Mouse (Mus musculus) kidney, embryonic 15.5 days (tissue): Measurements from ENCODE around the gene Galnt14. TPM values are rescaled to one million over a fixed set of nuclear protein-coding genes. Genes with fewer than 3 reads are reported as not detected.

Experiments
- ATAC-seq: fragments of 200-750 bp; cut with Nextera tagmentation; replicated peaks from 2 replicates; pipeline ENCODE4 v1.8.0; 2017; ENCODE audit warnings: moderate TSS enrichment; ENCODE audit not compliant: low FRiP score
- H3K27ac ChIP-seq: fragments of 300-500 bp; sonication (generic); 2 replicates; pipeline ENCODE4 v1.5.1; 2015; ENCODE audit warnings: mild to moderate bottlenecking, inconsistent platforms
- H3K27me3 ChIP-seq: fragments of 300-500 bp; sonication (generic); 2 replicates; pipeline ENCODE4 v1.6.1; 2015; ENCODE audit warnings: inconsistent platforms
- H3K36me3 ChIP-seq: fragments of 300-500 bp; sonication (generic); 2 replicates; pipeline ENCODE4 v1.6.1; 2015; ENCODE audit warnings: inconsistent platforms
- H3K4me1 ChIP-seq: fragments of 300-500 bp; sonication (generic); 2 replicates; pipeline ENCODE4 v1.6.1; 2015; ENCODE audit warnings: inconsistent platforms
- H3K4me2 ChIP-seq: fragments of 300-500 bp; sonication (generic); 2 replicates; pipeline ENCODE4 v1.6.1; 2015; ENCODE audit warnings: moderate library complexity, mild to moderate bottlenecking, inconsistent platforms
- H3K4me3 ChIP-seq: fragments of 300-500 bp; sonication (generic); replicated peaks from 2 replicates; pipeline ENCODE4 v1.5.1; 2015; ENCODE audit warnings: mild to moderate bottlenecking, inconsistent platforms
- H3K9ac ChIP-seq: fragments of 300-500 bp; sonication (generic); 2 replicates; pipeline ENCODE4 v1.6.1; 2015; ENCODE audit warnings: mild to moderate bottlenecking, inconsistent platforms
- H3K9me3 ChIP-seq: fragments of 300-500 bp; sonication (generic); replicated peaks from 2 replicates; pipeline ENCODE4 v1.6.1; 2016; ENCODE audit warnings: inconsistent platforms
- WGBS: fragments of 180-500 bp; shearing (Covaris S2); methylation state at CpG from one replicate; pipeline ENCODE4 v1.1.7; 2015; ENCODE audit warnings: mixed read lengths; 5-methylcytosine and 5-hydroxymethylcytosine counted together
- polyA plus RNA-seq: library from polyadenylated mRNA; unstranded; fragments of >200 nt; fragmentation: Nextera tagmentation; extraction: Ambion mirVana; gene quantifications from 2 replicates; pipeline ENCODE4 v1.2.1, GENCODE M21; 2015

Galnt14 gene
- polyA plus RNA-seq, 1 experiment from 2014 or later = 13.0 TPM

DNA sequence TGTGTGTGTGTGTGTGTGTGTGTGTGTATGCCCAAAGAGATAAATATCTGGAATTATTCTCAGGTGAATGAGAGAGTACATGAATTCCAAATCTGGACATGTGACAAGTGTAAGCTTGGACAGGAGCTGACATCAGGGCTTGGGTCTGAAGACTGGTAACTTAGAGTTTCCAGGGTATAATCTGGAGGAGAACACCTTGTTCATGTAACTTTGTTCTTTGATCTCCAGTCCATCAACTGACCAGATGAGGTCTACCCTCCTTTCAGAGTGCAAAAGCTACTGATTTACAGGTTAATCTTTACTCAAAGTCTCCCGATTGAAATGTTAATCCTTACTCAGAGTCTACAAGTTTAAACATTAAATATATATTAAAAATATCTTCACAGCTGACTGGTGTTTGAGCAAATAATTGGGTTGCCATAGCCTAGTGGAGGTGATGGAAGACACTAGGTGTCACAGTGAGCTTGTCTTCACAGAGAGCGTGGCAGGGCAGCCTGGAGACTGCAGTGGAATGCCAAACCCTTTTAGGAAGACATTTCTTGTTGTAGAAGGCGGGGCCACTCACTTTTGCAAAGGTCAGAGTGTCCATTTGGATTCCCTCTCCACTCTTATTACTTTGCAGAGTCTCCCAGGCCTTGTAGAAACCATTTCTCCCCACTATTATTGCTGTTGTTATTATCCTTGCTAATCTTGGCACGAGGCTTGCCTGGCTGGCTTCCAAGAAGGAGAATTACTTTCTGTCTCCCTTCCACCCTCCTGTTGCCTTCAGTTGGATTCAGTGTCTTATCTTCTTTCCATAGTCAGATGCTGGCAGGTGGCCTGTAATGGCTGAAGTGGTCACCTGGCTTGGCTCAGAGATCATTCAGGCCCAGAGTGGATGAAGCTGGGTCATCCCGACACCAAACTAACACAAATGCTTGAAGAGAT, 107.4 kb downstream of the Galnt14 start:
- 64% methylated on average over 5 of the region's 5 CpGs for WGBS
- Histone ChIP-seq H3K4me3 (no peak overlapping the region), H3K4me1 (peaks cover 3% of the 10 kb centered on the region; the same call in 1 of the 2 replicates)

GRCm38 (mm10) chr17:73599923-73600322, 110.3 kb downstream of the Galnt14 start:
- Histone ChIP-seq H3K9ac (no peak overlapping the region), H3K9me3 (no peaks in the 10 kb centered on the region), H3K4me3 (no peak overlapping the region), H3K27me3 (no peaks in the 10 kb centered on the region), H3K27ac (no peak overlapping the region), H3K4me1 (no peaks in the 10 kb centered on the region; the same call in 1 of the 2 replicates), H3K36me3 (no peaks in the 10 kb centered on the region), H3K4me2 (no peak overlapping the region)
- 78% methylated on average over 6 of the region's 6 CpGs for WGBS
- ATAC-seq = no peak

More for the DNA sequence above, 107.4 kb downstream of the Galnt14 start:
- H3K27ac ChIP-seq = peak overlapping the region; percentile 43; the same call in 1 of the 2 replicates
- H3K27me3 ChIP-seq = no peaks in the 10 kb centered on the region
- ATAC-seq = peak; percentile 85
- no peaks in the 10 kb centered on the region for H3K9me3 ChIP-seq
- H3K36me3 ChIP-seq = no peaks in the 10 kb centered on the region
- no peak overlapping the region for H3K4me2 ChIP-seq
- H3K9ac ChIP-seq = no peak overlapping the region

GRCm38 (mm10) chr17:73592081-73592480, 118.2 kb downstream of the Galnt14 start:
- no peak for ATAC-seq
- Histone ChIP-seq H3K36me3 (no peaks in the 10 kb centered on the region), H3K9me3 (no peaks in the 10 kb centered on the region), H3K4me1 (peaks cover 7% of the 10 kb centered on the region), H3K9ac (no peak overlapping the region), H3K4me3 (no peak overlapping the region), H3K27me3 (no peaks in the 10 kb centered on the region), H3K27ac (no peak overlapping the region), H3K4me2 (no peak overlapping the region)
- 79% methylated on average over 2 of the region's 2 CpGs for WGBS

DNA sequence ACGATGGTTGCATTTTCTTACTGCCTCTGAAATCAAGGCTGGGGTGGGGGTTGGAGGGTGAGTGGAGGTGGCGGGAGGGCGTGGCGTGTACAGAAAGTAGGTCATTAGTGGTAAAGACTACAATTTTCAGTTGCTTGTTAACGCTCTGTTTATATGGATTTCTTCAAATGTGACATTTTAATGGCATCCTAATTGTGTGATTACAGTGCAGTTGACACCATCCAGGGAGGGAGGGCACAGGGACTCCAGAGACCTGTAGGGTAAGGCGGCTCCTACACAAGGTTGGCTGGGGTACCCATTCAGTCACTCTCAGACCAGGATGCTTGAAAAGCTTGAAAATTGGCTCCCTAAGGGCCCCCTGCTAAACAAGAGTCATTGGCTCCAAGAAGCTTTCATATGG, 122.7 kb downstream of the Galnt14 start:
- ATAC-seq = no peak; the same call in 1 of the 2 replicates
- H3K4me1 ChIP-seq = peaks cover 17% of the 10 kb centered on the region
- H3K4me2 ChIP-seq = no peak overlapping the region
- no peaks in the 10 kb centered on the region for H3K27me3 ChIP-seq
- H3K4me3 ChIP-seq = no peak overlapping the region
- no peaks in the 10 kb centered on the region for H3K9me3 ChIP-seq
- H3K27ac ChIP-seq = no peak overlapping the region
- WGBS = 31% methylated on average over 6 of the region's 6 CpGs
- H3K9ac ChIP-seq = no peak overlapping the region
- H3K36me3 ChIP-seq = no peaks in the 10 kb centered on the region

GRCm38 (mm10) chr17:73574186-73574585, 136.1 kb downstream of the Galnt14 start:
- Histone ChIP-seq H3K9ac (no peak overlapping the region), H3K4me1 (no peaks in the 10 kb centered on the region), H3K4me2 (no peak overlapping the region), H3K4me3 (no peak overlapping the region), H3K9me3 (no peaks in the 10 kb centered on the region), H3K27ac (no peak overlapping the region), H3K36me3 (no peaks in the 10 kb centered on the region), H3K27me3 (no peaks in the 10 kb centered on the region)
- ATAC-seq = no peak
- WGBS = 75% methylated on average over 1 of the region's 1 CpGs

GRCm38 (mm10) chr17:73572881-73573280, 137.4 kb downstream of the Galnt14 start:
- Histone ChIP-seq H3K9ac (no peak overlapping the region), H3K27me3 (no peaks in the 10 kb centered on the region), H3K9me3 (no peaks in the 10 kb centered on the region), H3K4me2 (no peak overlapping the region), H3K4me1 (no peaks in the 10 kb centered on the region), H3K27ac (no peak overlapping the region), H3K36me3 (no peaks in the 10 kb centered on the region), H3K4me3 (no peak overlapping the region)
- 77% methylated on average over 5 of the region's 5 CpGs for WGBS
- ATAC-seq = no peak

- H3K4me2 ChIP-seq = no peak overlapping the region
- no peak overlapping the region for H3K27ac ChIP-seq
- no peak overlapping the region for H3K4me3 ChIP-seq
- H3K36me3 ChIP-seq = no peaks in the 10 kb centered on the region
- ATAC-seq = no peak
- H3K9me3 ChIP-seq = no peaks in the 10 kb centered on the region
- H3K4me1 ChIP-seq = no peaks in the 10 kb centered on the region
- no peaks in the 10 kb centered on the region for H3K27me3 ChIP-seq
- WGBS = 81% methylated on average over 5 of the region's 5 CpGs
- no peak overlapping the region for H3K9ac ChIP-seq
Observed at GRCm38 (mm10) chr17:73572440-73572839, 137.8 kb downstream of the Galnt14 start.

GRCm38 (mm10) chr17:73571961-73572360, 138.3 kb downstream of the Galnt14 start:
- no peaks in the 10 kb centered on the region for H3K9me3 ChIP-seq
- H3K36me3 ChIP-seq = no peaks in the 10 kb centered on the region
- H3K9ac ChIP-seq = no peak overlapping the region
- no peak overlapping the region for H3K27ac ChIP-seq
- H3K4me2 ChIP-seq = no peak overlapping the region
- ATAC-seq = no peak
- H3K27me3 ChIP-seq = no peaks in the 10 kb centered on the region
- H3K4me1 ChIP-seq = no peaks in the 10 kb centered on the region
- 54% methylated on average over 4 of the region's 4 CpGs for WGBS
- no peak overlapping the region for H3K4me3 ChIP-seq

DNA sequence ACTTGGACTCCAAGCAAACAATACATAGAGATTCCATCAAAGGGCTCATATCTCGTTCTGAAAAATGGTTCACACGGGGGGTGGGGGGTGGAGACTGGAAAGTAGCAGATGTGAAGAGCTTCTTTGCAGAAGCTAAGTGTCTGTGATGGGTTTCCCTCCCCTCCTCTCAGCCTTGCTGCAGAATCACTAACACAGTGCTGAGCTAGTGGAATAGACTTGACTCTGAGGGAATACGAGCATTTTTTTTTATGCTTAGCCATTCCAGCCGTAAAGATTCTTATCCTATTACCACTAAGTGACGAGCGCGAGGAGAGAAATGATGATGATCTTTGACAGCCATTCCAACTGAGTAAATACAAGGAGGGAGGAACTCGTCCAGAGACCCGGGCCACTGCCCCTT, 142.0 kb downstream of the Galnt14 start:
- Histone ChIP-seq H3K4me3 (no peak overlapping the region), H3K27me3 (no peaks in the 10 kb centered on the region), H3K4me2 (no peak overlapping the region), H3K27ac (no peak overlapping the region), H3K4me1 (no peaks in the 10 kb centered on the region), H3K9me3 (no peaks in the 10 kb centered on the region), H3K36me3 (no peaks in the 10 kb centered on the region), H3K9ac (no peak overlapping the region)
- no peak for ATAC-seq
- WGBS = 29% methylated on average over 9 of the region's 9 CpGs

DNA sequence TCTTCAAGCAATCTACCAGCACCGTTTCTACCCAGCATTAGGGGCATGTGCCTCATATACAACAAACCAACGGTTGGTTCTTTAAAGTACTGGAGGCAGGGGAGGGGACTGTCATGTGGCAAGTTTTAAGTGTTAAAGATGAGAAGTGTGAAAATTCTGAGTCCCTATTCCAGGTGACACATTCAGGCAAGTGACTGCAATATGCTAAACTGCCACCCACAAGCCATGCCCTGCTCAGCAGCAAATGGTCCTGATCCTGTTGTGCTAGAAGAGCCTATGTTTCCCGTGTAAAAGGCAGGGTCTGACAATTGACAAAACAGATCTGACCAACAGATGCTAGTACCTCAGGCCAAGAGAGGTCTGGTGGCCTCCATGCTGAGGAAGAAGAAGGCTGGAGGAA, 149.1 kb downstream of the Galnt14 start:
- H3K36me3 ChIP-seq = no peaks in the 10 kb centered on the region
- no peak overlapping the region for H3K4me3 ChIP-seq
- ATAC-seq = no peak
- H3K4me1 ChIP-seq = 0 out of 2 replicates have a peak, but pooled peaks cover 5% of the 10 kb centered on the region
- no peaks in the 10 kb centered on the region for H3K27me3 ChIP-seq
- H3K4me2 ChIP-seq = no peak overlapping the region
- no peak overlapping the region for H3K27ac ChIP-seq
- no peak overlapping the region for H3K9ac ChIP-seq
- H3K9me3 ChIP-seq = no peaks in the 10 kb centered on the region
- 36% methylated on average over 3 of the region's 3 CpGs for WGBS

GRCm38 (mm10) chr17:73560208-73560784, 150.0 kb downstream of the Galnt14 start:
- no peak overlapping the region for H3K9ac ChIP-seq
- H3K4me3 ChIP-seq = no peak overlapping the region
- H3K27me3 ChIP-seq = no peaks in the 10 kb centered on the region
- 73% methylated on average over 5 of the region's 5 CpGs for WGBS
- no peak overlapping the region for H3K27ac ChIP-seq
- H3K36me3 ChIP-seq = no peaks in the 10 kb centered on the region
- H3K4me2 ChIP-seq = no peak overlapping the region
- no peaks in the 10 kb centered on the region for H3K9me3 ChIP-seq
- 0 out of 2 replicates have a peak, but pooled peaks cover 5% of the 10 kb centered on the region for H3K4me1 ChIP-seq
- ATAC-seq = no peak

DNA sequence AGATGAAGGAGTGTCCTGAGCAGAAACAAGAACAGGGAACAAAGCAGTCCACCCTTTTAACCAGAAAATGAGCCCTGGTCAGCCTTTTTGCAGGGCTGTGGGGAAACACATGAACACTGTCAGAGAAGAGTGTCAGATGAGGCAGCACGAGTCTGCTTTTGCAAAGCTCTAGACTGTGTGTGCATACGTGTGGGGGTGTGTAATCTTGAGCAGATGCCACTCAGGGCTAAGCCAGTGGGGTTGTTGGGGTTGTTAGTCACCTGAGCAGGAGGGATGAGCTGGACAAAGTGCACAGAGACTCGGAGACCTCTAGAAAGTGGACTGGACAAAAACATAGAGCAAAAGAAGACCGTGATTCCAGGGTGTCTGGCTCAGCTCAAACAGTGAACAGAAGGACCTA, 150.8 kb downstream of the Galnt14 start:
- no peaks in the 10 kb centered on the region for H3K36me3 ChIP-seq
- ATAC-seq = no peak
- no peak overlapping the region for H3K27ac ChIP-seq
- 55% methylated on average over 4 of the region's 4 CpGs for WGBS
- no peak overlapping the region for H3K4me2 ChIP-seq
- no peaks in the 10 kb centered on the region for H3K9me3 ChIP-seq
- H3K4me3 ChIP-seq = no peak overlapping the region
- 0 out of 2 replicates have a peak, but pooled peaks cover 5% of the 10 kb centered on the region for H3K4me1 ChIP-seq
- H3K27me3 ChIP-seq = no peaks in the 10 kb centered on the region
- H3K9ac ChIP-seq = no peak overlapping the region
